Mouse (Mus musculus): ENCODE measurements around the gene Rfx8.
A peak's percentile ranks its signal among the peaks of the same experiment; 100 is the strongest.

The Rfx8 gene

DNA sequence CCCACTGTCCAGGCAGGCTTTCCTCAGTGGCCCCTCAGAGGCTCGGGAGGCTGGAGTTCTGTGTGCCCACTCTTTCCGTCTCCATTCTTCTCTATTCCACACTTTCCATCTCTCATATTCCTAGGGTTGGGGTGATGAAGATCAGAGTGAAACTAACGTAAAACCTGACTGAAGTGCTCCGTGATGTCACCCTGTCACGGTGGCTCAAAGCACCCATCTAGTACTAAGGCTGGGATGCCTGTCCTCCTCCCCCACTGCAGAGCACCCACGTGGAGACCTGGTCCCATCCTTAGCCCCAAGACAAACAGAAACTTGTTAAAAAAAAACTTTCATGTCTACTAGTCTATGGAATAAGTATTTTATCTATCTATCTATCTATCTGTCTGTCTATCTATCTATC, 14.1 kb upstream of the Rfx8 start:
- DNase-seq (ENCODE audit: low read depth, low spot score): peak; percentile 62

DNA sequence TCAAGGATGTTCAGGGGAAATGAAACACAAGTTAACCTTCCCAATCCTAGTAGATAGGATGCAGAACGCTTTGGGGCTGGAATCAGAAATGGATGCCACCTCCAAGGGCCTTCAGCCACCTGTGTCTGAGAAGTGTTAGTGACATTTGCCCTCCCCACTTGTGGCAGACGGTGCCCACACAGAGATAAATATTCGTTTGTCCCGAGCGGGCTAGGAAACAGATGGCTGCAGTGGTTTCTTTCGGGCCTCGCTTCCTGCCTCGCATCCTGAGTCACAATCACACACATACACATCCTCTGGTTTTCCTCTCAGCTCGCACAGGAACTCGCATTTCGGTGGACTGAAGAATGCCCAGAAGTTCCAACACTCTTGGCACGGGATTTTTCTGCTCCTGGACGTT, 13.5 kb upstream of the Rfx8 start:
- peak; percentile 58 for DNase-seq (ENCODE audit: low read depth, low spot score)

DNA sequence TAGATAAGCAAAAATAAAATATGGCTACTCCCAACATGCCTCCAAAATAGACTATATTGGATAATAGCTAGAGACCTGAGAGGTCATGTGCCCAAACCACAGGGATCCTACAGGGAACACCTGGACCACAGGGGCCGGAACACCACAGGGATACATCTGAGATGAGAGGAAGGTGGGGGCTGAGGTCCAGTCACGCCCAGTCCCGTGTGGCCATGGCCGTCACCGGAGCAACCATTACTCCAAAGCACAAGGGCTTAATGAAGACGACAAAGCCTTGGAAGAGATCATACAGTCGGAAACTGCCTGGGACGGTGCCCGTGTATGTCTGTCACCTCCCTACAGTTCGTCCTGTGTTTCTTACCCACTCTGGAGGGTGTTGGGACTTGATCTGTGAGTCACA, 13.1 kb upstream of the Rfx8 start:
- no peak for DNase-seq (ENCODE audit: low read depth, low spot score)

DNA sequence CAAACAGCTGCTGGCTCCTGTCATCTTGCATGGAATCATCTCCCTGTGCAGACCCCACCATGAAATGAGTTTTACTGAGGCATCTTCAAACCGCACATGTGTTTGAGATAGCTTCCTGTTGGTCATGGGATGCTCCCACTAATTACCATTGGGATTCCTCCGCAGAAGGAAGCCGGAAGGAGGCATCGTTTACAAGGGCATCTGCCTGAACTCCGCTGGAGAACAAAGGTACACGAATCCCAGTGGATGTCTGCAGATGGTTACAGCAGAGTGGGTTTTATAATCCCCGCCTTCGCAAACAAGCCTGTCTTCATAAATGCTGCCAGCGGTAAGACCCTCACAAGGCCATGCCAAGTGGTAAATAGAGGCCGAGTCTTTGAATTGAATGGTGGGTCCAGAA, 11.3 kb upstream of the Rfx8 start:
- no peak for DNase-seq (ENCODE audit: low read depth, low spot score)

DNA sequence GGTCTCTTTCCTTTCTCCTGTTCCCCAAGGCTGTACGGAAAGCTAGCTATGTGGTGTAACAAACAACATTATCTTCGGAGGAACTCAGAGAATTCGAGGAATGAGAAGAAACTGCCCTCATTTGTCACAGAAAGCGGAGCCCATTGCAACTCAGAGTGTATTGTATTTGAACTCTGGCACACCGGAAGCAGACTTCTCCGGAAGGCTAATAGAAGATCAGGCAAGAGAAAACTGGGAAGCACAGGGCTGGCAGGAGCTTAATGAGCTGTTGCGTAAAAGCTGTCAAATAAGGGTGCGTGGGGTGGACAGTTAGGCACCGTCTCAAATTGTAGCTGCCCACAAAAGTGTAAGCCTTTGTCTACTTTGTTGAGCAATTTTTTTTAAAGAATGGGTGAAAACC, 10.7 kb upstream of the Rfx8 start:
- no peak for DNase-seq (ENCODE audit: low read depth, low spot score)

DNA sequence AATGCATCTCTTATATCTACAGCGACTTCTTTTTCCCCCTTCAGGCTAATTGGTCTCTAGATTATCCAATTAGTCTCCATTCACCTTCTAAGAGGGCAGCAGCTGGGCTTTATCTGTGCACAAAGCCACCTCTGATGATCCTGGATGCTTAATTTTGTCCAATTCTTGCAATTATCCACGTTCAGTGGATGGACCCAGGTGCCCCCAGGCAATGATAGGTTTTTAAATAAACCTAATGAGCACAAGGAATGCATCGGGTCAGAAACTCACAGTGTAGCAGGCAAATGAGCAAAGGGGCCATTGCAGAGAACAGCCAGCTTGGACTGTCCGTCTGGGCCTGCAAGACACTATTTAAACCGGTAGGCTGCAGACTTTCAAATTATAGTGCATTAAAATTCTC, 10.1 kb upstream of the Rfx8 start:
- DNase-seq (ENCODE audit: low read depth, low spot score): no peak

DNA sequence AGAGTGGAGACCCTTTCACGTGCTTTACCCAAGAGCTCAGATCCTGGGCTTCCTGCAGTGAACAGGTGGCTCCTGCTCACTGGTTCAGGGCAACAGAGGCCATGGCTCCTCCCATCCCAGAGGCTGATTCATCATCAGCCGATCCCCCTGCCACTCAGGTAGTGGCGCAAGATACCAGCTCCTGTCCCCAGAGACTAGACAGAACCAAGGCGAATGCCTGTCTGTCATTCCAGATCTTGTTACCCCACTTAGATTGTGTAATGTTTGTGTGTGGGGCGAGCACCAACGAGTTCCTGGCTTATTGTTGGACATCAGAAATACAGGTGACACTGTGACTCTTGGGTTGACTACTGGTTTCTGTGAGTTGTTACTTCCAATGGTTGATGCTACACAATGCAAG, 9.1 kb upstream of the Rfx8 start:
- no peak for DNase-seq (ENCODE audit: low read depth, low spot score)

DNA sequence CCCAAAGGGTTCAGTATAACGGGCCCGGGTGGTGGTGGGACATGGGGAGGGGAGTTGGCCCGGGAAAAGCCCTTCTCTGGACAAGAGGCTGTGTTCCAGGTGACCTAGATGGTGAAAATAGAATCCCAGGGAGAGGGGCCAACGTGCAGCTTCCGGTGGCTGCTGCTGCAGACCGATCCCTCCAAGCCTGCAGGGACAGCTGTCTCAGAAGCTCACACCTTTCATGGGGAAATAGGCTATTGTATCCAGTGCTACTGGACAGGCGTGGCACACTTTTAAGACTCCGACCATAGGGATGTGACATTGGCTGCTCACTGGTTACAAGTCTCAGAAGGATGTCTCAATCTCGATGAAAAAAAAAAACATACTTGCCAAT, 542 bp upstream of the Rfx8 start:
- DNase-seq (ENCODE audit: low read depth, low spot score): no peak

DNA sequence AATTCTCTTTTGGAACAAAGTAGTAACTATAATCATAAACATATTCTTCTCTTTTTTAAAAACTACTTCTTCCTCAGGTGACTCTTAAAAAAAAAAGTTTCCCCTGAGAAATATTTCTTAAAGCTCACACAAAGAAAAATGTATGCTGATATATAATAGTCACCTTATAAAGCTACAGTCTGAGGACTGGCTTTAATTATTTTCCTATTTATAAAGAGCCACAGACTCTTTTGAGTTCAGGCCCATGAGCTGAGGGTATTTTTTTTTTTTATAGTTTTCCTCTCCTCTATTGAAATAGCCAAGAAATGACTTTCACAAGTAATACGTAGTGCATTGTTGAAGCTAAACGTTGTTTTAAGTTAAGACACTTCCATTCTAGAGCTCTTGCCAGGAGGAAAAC, 611 bp downstream of the Rfx8 start:
- DNase-seq (ENCODE audit: low read depth, low spot score): no peak

DNA sequence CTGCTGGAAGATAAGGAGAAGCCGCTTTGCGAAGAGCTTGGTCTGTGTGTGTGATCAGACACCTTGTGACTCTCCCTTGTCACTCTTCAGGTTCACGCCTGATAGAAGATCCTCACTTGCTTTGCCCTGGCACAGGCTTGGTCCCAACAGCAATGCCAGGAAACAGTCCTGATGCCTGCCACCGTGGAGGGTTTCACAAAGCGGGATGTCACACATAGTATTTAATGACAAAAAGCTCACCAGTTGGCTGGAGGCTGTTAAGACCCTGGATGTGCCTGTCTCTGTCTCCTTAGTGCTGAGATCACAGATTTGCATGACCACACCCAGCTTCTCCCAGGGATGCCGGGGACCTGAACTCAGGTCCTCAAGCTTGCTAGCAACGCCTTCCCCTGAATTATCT, 5.2 kb downstream of the Rfx8 start:
- DNase-seq (ENCODE audit: low read depth, low spot score): no peak

DNA sequence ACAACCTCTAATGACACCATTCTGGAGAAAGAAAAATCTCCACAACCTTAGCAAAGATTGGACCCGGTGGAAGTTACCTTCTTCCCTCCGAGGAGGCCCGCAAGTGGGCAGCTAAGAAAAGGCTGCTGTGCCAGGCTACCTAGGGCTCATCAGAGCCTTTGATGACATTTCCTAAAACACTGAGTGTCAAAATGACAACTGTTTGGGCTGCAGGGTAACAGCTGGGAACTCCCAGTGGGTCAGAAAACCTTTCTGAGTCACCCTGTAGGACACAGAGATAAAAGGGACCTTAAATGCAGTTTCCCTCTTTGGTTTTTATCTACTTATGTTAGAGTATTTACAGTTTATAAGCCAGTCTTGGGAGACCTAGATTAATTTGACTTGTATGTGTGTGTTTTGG, 6.1 kb downstream of the Rfx8 start:
- peak; percentile 30 for DNase-seq (ENCODE audit: low read depth, low spot score)

DNA sequence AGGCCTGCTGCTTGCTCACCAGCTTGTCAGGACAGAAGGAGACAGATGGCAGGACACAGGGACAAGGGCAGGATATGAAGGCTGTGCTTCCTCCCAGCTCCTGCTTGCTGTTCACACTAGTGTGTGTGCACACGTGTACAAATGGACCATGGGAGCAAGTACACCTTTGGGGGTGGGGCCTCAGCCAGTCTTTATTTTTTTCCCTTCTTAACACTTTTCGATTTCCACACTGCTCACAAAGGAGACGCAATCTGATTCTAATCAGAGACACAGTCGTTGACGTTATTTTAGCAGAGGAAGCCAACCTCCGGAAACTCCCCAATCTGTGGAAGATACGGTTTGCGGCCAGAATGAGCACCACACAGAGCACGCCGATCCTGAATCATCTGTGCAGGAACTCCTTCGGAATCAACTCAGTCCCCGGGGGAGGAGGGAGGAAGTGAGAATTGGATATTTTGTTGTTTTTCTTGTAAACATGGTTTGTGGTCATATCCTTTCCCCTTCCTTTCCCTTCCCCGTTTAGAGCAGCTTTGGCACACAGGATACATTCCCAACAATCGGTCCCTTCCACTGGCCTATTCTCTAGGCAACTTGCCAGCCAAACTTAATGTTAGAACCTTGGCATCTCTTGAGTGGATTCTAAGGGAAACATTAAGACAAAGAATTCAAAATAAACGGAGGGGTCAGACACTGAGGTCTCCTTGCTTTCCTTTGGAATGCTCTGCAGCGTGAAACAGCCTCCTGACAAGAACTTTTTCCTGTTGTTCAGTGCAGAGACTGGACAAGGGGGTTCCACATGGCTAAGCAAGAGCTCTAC, 6.7 kb downstream of the Rfx8 start:
- DNase-seq (ENCODE audit: low read depth, low spot score): peak; percentile 86

DNA sequence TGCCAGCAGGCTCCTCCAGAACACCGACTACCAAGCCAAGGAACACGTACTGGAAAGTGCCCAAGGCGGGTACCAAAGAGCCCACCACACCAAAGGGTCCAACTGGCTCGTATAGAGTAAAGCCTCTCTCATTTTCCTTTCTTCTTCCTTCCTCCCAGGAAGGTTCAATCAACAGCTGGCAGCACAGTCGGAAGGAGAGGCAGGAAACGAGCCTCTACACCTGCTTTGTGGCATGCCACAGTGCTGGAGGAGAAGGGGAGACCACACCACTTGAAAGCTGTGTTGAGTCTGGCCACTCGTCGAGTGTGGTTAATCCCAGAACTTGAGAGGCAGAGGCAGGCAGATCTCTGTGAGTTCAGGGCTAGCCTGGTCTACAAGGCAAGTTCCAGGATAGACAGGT, 7.5 kb downstream of the Rfx8 start:
- DNase-seq (ENCODE audit: low read depth, low spot score): peak; percentile 47

DNA sequence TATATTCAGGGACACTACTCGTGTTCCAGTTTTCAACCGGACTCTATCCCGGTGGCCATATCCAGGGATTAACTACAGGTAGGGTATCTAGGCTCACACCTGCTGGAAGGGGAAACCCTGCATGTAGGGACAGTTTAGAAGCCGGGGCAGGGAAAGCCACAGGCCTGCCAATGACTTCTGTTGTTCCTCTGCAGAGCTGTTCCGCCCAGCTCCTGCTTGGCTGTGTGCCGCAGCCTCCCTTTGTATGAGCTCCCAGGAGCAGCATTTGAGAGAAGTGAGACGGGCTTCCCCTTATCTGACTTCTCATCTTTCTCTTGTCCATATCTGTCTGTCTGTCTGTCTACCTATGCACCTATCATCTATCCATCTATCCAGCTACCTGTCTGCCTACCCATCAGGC, 8.5 kb downstream of the Rfx8 start:
- no peak for DNase-seq (ENCODE audit: low read depth, low spot score)

DNA sequence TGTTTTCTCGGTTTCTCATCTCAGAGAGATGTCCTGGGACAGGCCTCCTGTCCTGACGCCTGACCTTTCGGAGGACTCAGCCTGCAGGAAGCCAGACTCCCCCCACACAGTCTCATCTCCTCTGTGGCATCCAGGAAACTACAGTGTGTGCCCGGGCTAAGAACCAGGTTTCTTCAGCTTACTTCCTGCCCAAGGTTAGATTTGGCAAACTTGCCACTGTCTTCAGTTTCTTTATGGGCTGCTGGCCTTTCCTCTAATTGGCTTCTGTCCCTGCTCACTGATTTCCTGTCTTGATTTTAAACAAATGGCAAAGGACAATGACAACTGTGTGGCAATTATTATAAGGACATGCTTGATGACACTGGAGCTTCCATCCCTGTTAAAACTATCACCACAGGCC, 10.2 kb downstream of the Rfx8 start:
- no peak for DNase-seq (ENCODE audit: low read depth, low spot score)

DNA sequence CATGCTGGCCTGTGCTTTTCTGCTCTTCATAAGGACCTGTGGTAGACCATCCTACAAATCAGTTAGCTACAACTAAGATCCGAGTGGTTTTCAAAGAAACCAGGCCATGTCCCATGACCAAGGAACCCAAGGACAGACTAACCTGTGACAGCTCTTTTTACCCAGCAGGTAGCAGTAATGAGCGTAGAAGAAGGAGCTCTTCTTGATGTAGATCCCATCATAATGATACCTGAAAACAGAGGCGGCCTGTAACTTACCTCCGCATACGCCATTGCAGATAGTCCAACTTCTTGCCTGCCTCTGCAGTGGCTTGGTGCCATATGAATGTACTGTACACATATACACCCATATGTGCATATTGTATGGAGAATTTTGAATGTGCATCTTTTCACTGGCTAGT, 10.8 kb downstream of the Rfx8 start:
- DNase-seq (ENCODE audit: low read depth, low spot score): peak; percentile 42

DNA sequence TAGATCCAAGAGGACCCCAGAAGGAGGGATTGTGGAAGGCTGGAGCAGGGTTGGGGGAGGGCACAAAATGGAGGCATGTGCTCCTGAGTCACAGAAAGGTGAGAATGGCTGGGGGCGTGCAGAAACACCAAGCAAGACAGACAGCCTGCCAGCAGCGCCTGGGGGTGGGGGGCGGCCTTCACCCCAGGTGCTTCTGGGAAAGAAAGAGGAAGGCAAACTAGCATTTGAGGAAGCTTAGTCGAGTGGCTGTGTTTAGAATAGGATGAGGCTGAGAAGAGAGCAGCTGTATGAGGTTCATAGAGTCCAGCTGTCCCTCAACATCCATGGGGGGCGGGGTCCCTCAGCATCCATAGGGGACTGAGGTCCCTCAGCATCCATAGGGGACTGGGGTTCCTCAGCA, 12.0 kb downstream of the Rfx8 start:
- no peak for DNase-seq (ENCODE audit: low read depth, low spot score)

DNA sequence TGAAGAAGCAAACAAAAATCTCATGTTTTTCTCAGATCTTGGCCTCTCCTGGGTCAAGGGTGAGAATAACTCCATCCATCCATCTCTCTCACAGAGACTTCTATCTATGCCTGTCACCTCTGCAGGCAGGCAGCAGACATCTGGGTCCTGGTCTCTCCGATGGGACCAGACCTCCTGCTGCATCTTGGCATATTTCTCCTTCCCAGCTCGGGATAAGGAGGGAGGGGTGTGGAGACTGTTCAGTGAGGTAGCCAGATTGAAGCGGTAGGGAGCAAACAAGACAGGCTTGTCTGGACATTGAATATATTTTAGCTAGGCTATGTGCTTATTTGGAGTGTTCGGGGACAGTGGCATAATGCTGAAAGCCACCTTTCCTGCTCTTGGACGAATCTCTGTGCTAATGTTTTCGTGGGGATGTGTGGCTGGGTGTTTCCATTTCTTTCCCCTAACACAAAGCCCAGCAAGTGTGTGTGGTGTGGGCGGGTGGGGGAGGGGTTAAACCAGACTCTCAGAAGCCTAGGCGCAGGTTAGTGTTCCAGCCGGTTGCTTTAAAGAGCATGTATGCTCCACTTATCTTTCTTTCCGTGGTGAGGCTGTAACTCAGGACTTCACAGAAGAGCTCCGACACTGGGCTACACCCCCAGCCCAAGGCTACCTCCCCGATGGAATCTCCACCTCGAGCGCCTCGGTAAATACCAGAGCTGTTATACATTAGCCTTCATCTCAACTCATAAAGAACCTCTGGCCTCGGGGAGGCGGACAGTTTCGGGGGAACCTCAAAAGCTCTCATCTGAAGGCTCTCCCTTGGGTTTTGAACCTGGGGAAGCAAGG, 18.4 kb downstream of the Rfx8 start:
- DNase-seq (ENCODE audit: low read depth, low spot score): peak; percentile 48

DNA sequence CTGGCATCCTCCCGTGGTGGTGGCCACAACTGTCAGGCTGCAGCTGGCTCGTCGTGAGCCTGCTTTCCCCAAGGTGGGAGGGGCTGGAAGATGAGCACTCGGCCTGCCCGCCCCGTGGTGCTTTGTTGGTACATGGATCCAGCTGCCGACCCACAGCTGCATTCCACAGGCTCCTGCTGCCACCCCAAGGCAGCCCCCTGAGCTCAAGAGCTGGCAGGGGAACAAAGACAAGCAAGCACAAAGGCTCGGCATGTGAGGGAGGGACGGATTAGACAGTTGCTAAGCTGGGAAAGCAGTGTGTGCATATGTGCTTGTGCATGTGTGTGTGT, 19.6 kb downstream of the Rfx8 start:
- no peak for DNase-seq (ENCODE audit: low read depth, low spot score)

DNA sequence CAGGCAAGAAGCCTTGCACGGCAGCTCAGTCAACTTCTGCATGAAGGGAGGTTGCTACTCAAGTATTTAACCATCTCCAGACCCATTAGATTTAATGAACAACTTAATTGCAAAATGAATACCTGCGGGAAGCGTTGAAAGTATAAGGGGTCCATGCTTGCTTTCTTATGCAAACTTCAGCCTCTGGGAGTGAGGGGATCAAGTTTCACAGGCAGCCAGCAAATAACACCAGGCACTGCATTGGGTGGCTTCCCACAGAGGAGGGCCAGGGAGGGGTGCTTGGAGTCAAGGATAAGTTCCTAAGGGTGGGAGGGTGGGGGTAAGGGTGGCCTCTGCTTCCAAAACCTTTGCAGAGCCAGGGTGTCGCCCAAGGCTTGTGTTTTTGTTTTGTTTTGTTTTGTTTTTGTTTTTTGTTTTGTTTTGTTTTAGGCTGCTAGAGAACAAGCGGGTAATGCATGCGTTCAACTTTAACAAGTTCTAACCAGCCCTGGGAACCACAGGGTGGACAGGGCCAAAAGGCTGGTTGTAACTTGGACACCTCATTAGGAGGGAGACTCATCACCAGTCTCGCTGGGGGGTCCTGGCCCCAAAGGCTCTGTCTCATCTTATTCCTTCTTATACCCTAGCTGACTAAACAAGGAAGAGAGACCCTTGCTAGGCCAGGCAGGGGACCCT, 20.1 kb downstream of the Rfx8 start:
- DNase-seq (ENCODE audit: low read depth, low spot score): no peak

DNA sequence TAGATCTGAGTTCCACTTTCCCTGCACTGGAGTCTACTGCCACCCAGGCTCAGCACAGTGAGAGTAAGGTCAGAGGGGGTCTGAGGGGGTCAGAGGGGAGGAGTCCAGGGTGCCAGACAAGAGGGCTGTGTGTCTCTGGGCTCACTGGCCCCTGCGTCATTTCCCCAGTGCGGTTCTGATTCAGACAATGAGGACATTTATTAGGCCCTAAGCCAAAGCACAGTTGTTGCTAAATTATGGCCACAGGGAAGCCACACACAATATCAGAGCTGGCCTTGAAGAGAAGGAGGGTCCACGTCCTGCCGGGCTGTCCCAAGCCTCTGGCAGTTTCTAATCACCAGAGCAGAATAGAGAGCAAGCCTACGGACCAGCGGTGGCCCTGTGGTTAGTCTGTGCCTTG, 22.3 kb downstream of the Rfx8 start:
- no peak for DNase-seq (ENCODE audit: low read depth, low spot score)

DNA sequence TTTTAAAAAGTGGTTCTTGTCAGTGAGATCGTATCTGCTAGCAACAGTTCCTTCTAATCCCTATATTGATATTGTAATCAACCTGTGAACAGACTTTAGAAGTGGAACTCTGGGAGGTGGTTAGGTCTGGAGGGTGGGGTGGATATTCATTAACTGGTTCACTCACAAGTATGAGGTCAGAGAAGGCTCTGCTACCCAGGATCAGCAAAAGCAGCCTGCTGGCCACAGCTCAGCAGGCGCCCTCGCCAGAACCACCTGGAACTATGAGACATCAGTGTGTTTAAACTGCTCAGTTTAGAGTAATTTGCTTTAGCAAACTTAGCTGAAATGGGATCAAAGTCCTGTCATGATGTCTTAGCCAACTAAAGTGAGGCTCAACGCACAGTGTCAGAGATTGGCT, 25.6 kb downstream of the Rfx8 start:
- DNase-seq (ENCODE audit: low read depth, low spot score): no peak

DNA sequence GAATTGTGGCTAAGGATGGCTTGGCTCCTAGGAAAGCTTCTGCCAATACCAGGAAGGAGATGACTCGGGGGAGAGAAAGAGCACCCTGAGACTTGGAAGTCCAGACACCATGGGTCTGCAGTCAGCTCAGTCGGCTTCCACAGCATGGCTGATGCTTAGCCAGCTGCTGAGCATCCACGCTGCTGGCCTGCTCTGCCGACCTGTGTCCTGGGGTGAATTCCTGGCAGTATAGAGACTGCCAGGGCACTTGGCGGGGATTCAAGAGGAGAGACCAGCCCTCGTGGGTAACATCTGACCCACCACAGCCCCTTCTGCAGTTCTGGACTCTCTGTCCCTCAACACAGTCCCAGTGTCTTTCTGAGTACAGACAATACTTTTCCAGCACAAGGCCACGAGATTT, 26.0 kb downstream of the Rfx8 start:
- DNase-seq (ENCODE audit: low read depth, low spot score): no peak
